Mouse (Mus musculus) thymus, adult 2 months (tissue): ENCODE results near the gene Cenpf. TPM values are rescaled to one million over a fixed set of nuclear protein-coding genes. Genes with fewer than 3 reads are reported as not detected.

Source experiments
- DNase-seq: peaks from one replicate; pipeline ENCODE4 v3.0.0; 2021
- H3K27ac ChIP-seq: fragments of 200-500 bp; 2 replicates; pipeline ENCODE4 v1.5.1; 2012; ENCODE audit warnings: low read length, control low read depth; ENCODE audit not compliant: control insufficient read depth, insufficient read depth
- H3K27me3 ChIP-seq: fragments of 200-500 bp; 2 replicates; pipeline ENCODE4 v1.6.1; 2012; ENCODE audit warnings: mild to moderate bottlenecking, low read length, moderate library complexity, mixed read lengths; ENCODE audit not compliant: control insufficient read depth, insufficient read depth
- H3K36me3 ChIP-seq: fragments of 200-500 bp; 2 replicates; pipeline ENCODE4 v1.6.1; 2012; ENCODE audit warnings: mild to moderate bottlenecking, low read length, moderate library complexity; ENCODE audit not compliant: control insufficient read depth, insufficient read depth
- H3K4me1 ChIP-seq: fragments of 200-500 bp; replicated peaks from 2 replicates; pipeline ENCODE4 v1.6.1; 2012; ENCODE audit warnings: low read length; ENCODE audit not compliant: control insufficient read depth, insufficient read depth
- H3K4me3 ChIP-seq: fragments of 200-500 bp; 2 replicates; pipeline ENCODE4 v1.5.1; 2012; ENCODE audit warnings: mild to moderate bottlenecking, low read length, control low read depth, moderate library complexity; ENCODE audit not compliant: control insufficient read depth, insufficient read depth
- CTCF ChIP-seq: fragments of 200-500 bp; IDR thresholded peaks from 2 replicates; pipeline ENCODE4 v1.5.1; 2012; ENCODE audit warnings: mild to moderate bottlenecking, control low read depth, low read length, moderate library complexity, borderline replicate concordance; ENCODE audit not compliant: control insufficient read depth, poor library complexity, insufficient read depth; ENCODE audit errors: extremely low read depth
- POLR2A ChIP-seq: fragments of 200-500 bp; IDR thresholded peaks from 2 replicates; pipeline ENCODE4 v1.6.1; 2012; ENCODE audit warnings: mild to moderate bottlenecking, low read length, control low read depth, moderate library complexity; ENCODE audit not compliant: control insufficient read depth, poor library complexity, insufficient read depth; ENCODE audit errors: extremely low read depth
- WGBS: fragments of 180-500 bp; shearing (Covaris S2); methylation state at CpG from one replicate; pipeline ENCODE4 v1.1.7; 2018; 5-methylcytosine and 5-hydroxymethylcytosine counted together
- polyA plus RNA-seq: library from polyadenylated mRNA; depleted of rRNA; stranded (reverse); fragments of >200 nt; gene quantifications from 2 replicates; pipeline ENCODE4 v1.2.3, GENCODE M21; 2012

The Cenpf gene
- polyA plus RNA-seq, 1 experiment: 10.3 TPM

- Histone ChIP-seq H3K27ac (peak overlapping the region; percentile 14; the same call in 1 of the 2 replicates), H3K27me3 (no peaks in the 10 kb centered on the region; the same call in 1 of the 2 replicates), H3K4me1 (peaks cover 27% of the 10 kb centered on the region), H3K36me3 (no peaks in the 10 kb centered on the region), H3K4me3 (peak overlapping the region; percentile 91)
- TF ChIP-seq POLR2A (no peak), CTCF (no peak)
- WGBS: 14% methylated on average over 22 of the region's 22 CpGs
- DNase-seq: peak; percentile 22
These were observed 39.5 kb upstream of the Cenpf start for GRCm38 (mm10) chr1:189727346-189727883.

- no peak for DNase-seq
- no peaks in the 10 kb centered on the region; the same call in 1 of the 2 replicates for H3K27me3 ChIP-seq
These were observed 38.2 kb upstream of the Cenpf start for GRCm38 (mm10) chr1:189726121-189726520.

GRCm38 (mm10) chr1:189718600-189718999, 30.7 kb upstream of the Cenpf start:
- DNase-seq: no peak
- TF ChIP-seq CTCF (no peak), POLR2A (no peak)
- no peak overlapping the region for H3K4me3 ChIP-seq
- H3K27ac ChIP-seq: no peak overlapping the region
- H3K36me3 ChIP-seq: no peaks in the 10 kb centered on the region
- H3K4me1 ChIP-seq: peaks cover 4% of the 10 kb centered on the region; the same call in 1 of the 2 replicates
- H3K27me3 ChIP-seq: no peaks in the 10 kb centered on the region
- 69% methylated on average over 5 of the region's 5 CpGs for WGBS

More at GRCm38 (mm10) chr1:189726121-189726520, 38.2 kb upstream of the Cenpf start:
- no peak overlapping the region for H3K27ac ChIP-seq
- H3K4me3 ChIP-seq: no peak overlapping the region
- peaks cover 27% of the 10 kb centered on the region for H3K4me1 ChIP-seq
- H3K36me3 ChIP-seq: no peaks in the 10 kb centered on the region
- TF ChIP-seq CTCF (no peak), POLR2A (no peak)
- WGBS: 69% methylated on average over 4 of the region's 4 CpGs

GRCm38 (mm10) chr1:189717546-189717945, 29.7 kb upstream of the Cenpf start:
- H3K4me3 ChIP-seq: no peak overlapping the region
- 93% methylated on average over 11 of the region's 11 CpGs for WGBS
- no peak overlapping the region for H3K27ac ChIP-seq
- TF ChIP-seq POLR2A (no peak), CTCF (no peak)
- H3K27me3 ChIP-seq: no peaks in the 10 kb centered on the region
- DNase-seq: no peak
- H3K4me1 ChIP-seq: peaks cover 4% of the 10 kb centered on the region; the same call in 1 of the 2 replicates
- no peaks in the 10 kb centered on the region for H3K36me3 ChIP-seq

- Histone ChIP-seq H3K27ac (no peak overlapping the region), H3K4me1 (peaks cover 4% of the 10 kb centered on the region; the same call in 1 of the 2 replicates), H3K4me3 (no peak overlapping the region), H3K36me3 (no peaks in the 10 kb centered on the region), H3K27me3 (no peaks in the 10 kb centered on the region)
- no peak for DNase-seq
- WGBS: 43% methylated on average over 19 of the region's 19 CpGs
- TF ChIP-seq POLR2A: no peak
- TF ChIP-seq CTCF: no peak
These were observed 28.3 kb upstream of the Cenpf start for GRCm38 (mm10) chr1:189715915-189716797.

GRCm38 (mm10) chr1:189709001-189709400, 21.1 kb upstream of the Cenpf start:
- H3K36me3 ChIP-seq: no peaks in the 10 kb centered on the region
- 94% methylated on average over 8 of the region's 8 CpGs for WGBS
- DNase-seq: no peak
- H3K27ac ChIP-seq: no peak overlapping the region
- TF ChIP-seq POLR2A: no peak
- no peak for TF ChIP-seq CTCF
- peaks cover 5% of the 10 kb centered on the region; the same call in 1 of the 2 replicates for H3K4me1 ChIP-seq
- H3K4me3 ChIP-seq: no peak overlapping the region
- H3K27me3 ChIP-seq: no peaks in the 10 kb centered on the region
